Mouse (Mus musculus) layer of hippocampus, adult 9-10 months (tissue): Measurements from ENCODE around the gene Vmn1r32.
A peak's percentile ranks its signal among the peaks of the same experiment; 100 is the strongest.

Experiments used
- DNase-seq: peaks from one replicate; pipeline ENCODE4 v3.0.0; 2022; ENCODE audit warnings: low spot score

Gene Vmn1r32

DNA sequence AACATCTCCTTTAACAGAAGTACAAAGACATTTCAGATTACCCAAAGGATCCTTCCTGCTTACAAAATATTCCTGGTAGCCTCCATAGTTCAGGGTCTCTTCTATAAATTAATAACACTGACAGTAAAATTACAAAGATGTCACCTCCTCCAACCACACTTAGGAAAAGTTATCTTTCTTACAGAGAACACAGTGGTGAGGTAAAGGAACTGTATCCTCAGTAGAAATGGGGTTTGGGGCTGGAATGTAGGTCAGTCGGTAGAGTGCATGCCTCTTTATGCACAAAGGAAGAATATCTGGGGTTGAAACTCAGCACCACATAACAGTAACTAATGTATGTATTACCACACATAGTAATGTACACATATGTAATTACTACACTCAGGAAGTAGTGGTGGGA lies at the start of gene Vmn1r32:
Vmn1r32 (minus strand) TSS at position 101 of the 400 bp plus-strand sequence.
- DNase-seq, result no peak

GRCm38 (mm10) chr6:66595804-66596203 lies 35.9 kb upstream of the Vmn1r32 start:
- no peak for DNase-seq

DNA sequence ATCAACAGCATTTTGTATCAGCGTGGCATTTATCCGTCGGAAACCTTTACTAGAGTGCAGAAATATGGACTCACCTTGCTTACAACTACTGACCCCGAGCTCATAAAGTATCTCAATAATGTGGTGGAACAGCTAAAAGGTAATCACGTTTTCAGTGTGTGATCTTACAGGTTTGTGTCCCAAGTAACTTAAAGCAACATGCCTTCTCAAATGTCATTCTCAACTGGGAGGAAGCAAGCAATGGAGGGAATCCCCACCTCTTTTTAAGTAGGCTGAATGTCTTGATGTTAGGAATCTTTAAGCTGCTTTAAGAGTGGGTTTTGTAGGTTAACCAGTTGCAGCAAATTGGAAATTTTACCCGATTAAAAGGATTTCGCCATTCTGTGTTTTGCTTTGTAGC lies 23.9 kb downstream of the Vmn1r32 start:
- no peak for DNase-seq

- peak; percentile 89 for DNase-seq
Measured at GRCm38 (mm10) chr6:66535028-66535862, 24.7 kb downstream of the Vmn1r32 start, which contains the start of gene Mad2l1. Gene Mad2l1, plus strand, starts transcription at chr6:66535390.

- DNase-seq, result no peak
Measured at GRCm38 (mm10) chr6:66534366-66534941, 25.4 kb downstream of the Vmn1r32 start.

GRCm38 (mm10) chr6:66533241-66533640 lies 26.7 kb downstream of the Vmn1r32 start:
- DNase-seq, result peak; percentile 26

DNA sequence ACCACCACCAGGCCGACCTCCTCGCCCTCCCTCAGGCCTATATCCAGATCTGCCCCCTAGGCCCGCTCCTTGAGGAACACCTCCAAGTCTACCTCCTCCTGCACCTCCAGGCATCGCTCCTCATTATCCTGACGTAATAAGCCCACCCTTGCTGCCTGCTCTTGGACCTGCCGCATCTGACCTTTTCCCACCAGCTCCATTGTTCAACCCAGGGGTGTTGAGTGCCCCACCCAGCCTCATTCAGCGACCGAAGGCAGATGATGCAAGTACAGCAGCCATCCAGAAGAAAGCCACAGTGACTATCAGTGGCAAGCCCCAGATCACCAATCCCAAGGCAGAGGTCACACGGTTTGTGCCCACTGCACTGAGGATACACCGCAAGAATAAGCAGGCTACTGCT lies 31.5 kb downstream of the Vmn1r32 start:
- DNase-seq, result no peak

DNA sequence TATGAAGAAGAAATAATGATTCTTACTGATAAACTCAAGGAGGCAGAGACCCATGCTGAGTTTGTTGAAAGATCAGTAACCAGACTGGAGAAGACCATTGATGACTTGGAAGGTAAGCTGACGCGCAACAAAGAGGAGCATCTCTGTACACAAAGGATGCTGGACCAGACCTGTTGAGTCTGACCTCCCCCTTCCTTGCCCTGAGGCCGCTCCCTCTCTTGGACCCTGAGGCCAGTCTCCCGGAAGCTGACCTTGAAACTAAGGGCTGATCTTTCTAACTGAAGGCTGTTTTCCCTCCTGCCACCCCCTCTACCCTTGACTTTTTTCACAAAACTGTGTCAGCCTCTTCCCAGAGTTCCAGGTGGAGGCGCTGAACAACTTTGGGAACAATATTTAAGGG lies 43.5 kb downstream of the Vmn1r32 start:
- no peak for DNase-seq
